Mouse (Mus musculus): ENCODE results near the gene Fam53b. TPM values are rescaled to one million over a fixed set of nuclear protein-coding genes. Genes with fewer than 3 reads are reported as not detected.

Fam53b gene
- polyA plus RNA-seq, 1 experiment, result 10.4 TPM

- no peak overlapping the region for H3K4me3 ChIP-seq (ENCODE audit: low read depth, low read length)
- no peak overlapping the region for H3K27ac ChIP-seq (ENCODE audit: insufficient read depth, low read length)
- H3K9me3 ChIP-seq (replicated peaks; ENCODE audit: control insufficient read depth, insufficient read depth, low read length, poor library complexity, severe bottlenecking), result no peaks in the 10 kb centered on the region
- no peaks in the 10 kb centered on the region for H3K27me3 ChIP-seq (ENCODE audit: control insufficient read depth, insufficient read depth, low read length, poor library complexity, severe bottlenecking)
- no peak for TF ChIP-seq CTCF (IDR thresholded peaks at IDR 0.05; ENCODE audit: low read depth, low read length)
- no peak for TF ChIP-seq EP300 (IDR thresholded peaks at IDR 0.05; ENCODE audit: insufficient read depth, low read depth, low read length)
- TF ChIP-seq POLR2A (IDR thresholded peaks at IDR 0.05; ENCODE audit: insufficient read depth, low read length), result no peak
- H3K36me3 ChIP-seq (ENCODE audit: control insufficient read depth, insufficient read depth, low read length, poor library complexity, severe bottlenecking), result no peaks in the 10 kb centered on the region
- H3K4me1 ChIP-seq (ENCODE audit: control insufficient read depth, insufficient read depth, low read length), result peaks cover 6% of the 10 kb centered on the region
- no peak overlapping the region for H3K9ac ChIP-seq (ENCODE audit: low read depth, poor library complexity, severe bottlenecking)
Observed at GRCm38 (mm10) chr7:132738844-132739243, 74.8 kb downstream of the Fam53b start.

DNA sequence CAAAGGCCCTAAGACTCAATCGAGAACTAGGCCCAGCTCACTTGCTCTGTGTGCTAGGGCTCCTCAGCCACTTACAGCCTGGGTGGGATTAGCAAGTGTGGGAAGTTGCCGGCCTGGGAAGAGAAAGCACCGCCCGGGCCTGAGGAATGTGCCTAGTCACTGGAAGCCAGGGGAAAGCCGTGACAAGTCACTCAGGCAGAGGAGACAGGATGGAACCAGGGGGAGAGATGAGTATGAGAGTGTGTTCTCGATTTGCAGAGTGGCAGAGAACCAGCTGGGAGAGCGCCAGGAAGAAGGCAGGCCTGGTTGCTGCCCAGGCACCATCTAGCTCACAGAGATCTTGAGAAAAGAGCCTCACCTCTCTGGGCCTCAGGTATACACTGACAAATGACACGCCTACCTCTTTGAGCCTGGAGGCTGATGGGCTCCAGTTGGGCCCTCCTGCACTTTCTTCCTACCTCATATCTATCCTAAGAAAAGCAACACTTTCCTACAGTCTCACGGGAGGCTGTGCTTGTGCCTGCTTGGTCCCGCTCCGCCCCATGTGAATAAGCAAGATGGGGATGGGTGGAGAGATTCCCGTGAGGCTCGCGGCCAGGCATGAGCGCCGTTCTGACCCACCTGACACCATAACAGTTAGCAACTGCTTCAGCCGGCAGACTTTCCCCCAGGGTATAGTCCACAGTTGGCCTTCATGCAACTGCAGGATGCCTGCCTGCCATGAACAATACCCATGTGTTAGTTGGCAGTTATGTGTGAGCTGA lies 77.4 kb downstream of the Fam53b start:
- Histone ChIP-seq H3K27ac (ENCODE audit: insufficient read depth, low read length) (peak overlapping the region; percentile 59), H3K36me3 (ENCODE audit: control insufficient read depth, insufficient read depth, low read length, poor library complexity, severe bottlenecking) (no peaks in the 10 kb centered on the region), H3K4me1 (ENCODE audit: control insufficient read depth, insufficient read depth, low read length) (peaks cover 6% of the 10 kb centered on the region), H3K27me3 (ENCODE audit: control insufficient read depth, insufficient read depth, low read length, poor library complexity, severe bottlenecking) (no peaks in the 10 kb centered on the region), H3K4me3 (ENCODE audit: low read depth, low read length) (peak overlapping the region; percentile 25), H3K9me3 (replicated peaks; ENCODE audit: control insufficient read depth, insufficient read depth, low read length, poor library complexity, severe bottlenecking) (no peaks in the 10 kb centered on the region), H3K9ac (ENCODE audit: low read depth, poor library complexity, severe bottlenecking) (0 out of 2 replicates have a peak overlapping the region, but pooled peaks have one; percentile 7)
- TF ChIP-seq EP300 (IDR thresholded peaks at IDR 0.05; ENCODE audit: insufficient read depth, low read depth, low read length), result no peak
- TF ChIP-seq CTCF (IDR thresholded peaks at IDR 0.05; ENCODE audit: low read depth, low read length), result no peak
- no peak for TF ChIP-seq POLR2A (IDR thresholded peaks at IDR 0.05; ENCODE audit: insufficient read depth, low read length)

DNA sequence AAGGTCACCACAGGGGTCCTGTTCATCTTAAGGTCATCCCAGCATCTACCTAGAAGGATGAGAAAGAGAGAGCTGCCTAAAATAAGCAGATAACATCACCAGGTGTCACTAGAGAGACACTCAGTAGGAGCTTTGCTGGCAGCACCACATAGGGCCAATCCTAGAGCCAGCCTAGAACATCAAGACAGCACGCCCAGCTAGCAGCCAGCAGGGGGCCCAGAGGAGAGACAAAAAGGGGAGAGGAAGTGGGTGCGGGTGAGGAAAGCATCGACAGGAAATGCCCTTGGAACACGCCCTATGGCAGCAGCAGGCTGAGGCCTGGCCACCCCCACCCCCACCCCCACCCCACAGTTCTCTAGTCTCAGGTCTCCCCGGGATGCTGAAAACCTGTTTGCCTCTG lies 78.5 kb downstream of the Fam53b start:
- peak overlapping the region; percentile 33; the same call in 1 of the 2 replicates for H3K27ac ChIP-seq (ENCODE audit: insufficient read depth, low read length)
- H3K4me3 ChIP-seq (ENCODE audit: low read depth, low read length), result no peak overlapping the region
- H3K36me3 ChIP-seq (ENCODE audit: control insufficient read depth, insufficient read depth, low read length, poor library complexity, severe bottlenecking), result no peaks in the 10 kb centered on the region
- no peak overlapping the region for H3K9ac ChIP-seq (ENCODE audit: low read depth, poor library complexity, severe bottlenecking)
- H3K4me1 ChIP-seq (ENCODE audit: control insufficient read depth, insufficient read depth, low read length), result peaks cover 6% of the 10 kb centered on the region
- no peaks in the 10 kb centered on the region for H3K27me3 ChIP-seq (ENCODE audit: control insufficient read depth, insufficient read depth, low read length, poor library complexity, severe bottlenecking)
- no peaks in the 10 kb centered on the region for H3K9me3 ChIP-seq (replicated peaks; ENCODE audit: control insufficient read depth, insufficient read depth, low read length, poor library complexity, severe bottlenecking)
- TF ChIP-seq EP300 (IDR thresholded peaks at IDR 0.05; ENCODE audit: insufficient read depth, low read depth, low read length) (peak; percentile 80), POLR2A (IDR thresholded peaks at IDR 0.05; ENCODE audit: insufficient read depth, low read length) (no peak), CTCF (IDR thresholded peaks at IDR 0.05; ENCODE audit: low read depth, low read length) (peak; percentile 55)

DNA sequence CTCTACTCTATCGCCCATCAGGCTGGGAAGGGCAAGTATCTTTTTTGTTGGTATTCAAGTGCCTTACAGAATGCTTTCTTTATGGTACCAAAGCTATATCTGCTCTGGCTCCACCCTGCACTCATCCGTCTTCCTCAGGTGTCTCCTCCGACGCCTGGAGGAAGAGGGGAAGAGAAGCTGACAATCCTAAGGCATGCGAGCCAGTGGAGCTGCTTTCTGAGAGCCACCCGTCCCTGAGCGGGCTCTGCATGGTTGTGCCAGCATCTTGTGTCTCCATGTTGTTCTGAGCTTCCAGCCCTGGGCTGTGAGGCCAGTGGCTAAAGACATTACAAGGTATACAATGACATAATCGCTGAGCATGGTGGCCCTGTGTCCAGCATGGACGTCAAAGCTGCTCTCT lies 79.5 kb downstream of the Fam53b start:
- no peak overlapping the region for H3K9ac ChIP-seq (ENCODE audit: low read depth, poor library complexity, severe bottlenecking)
- no peaks in the 10 kb centered on the region for H3K27me3 ChIP-seq (ENCODE audit: control insufficient read depth, insufficient read depth, low read length, poor library complexity, severe bottlenecking)
- no peaks in the 10 kb centered on the region for H3K36me3 ChIP-seq (ENCODE audit: control insufficient read depth, insufficient read depth, low read length, poor library complexity, severe bottlenecking)
- H3K27ac ChIP-seq (ENCODE audit: insufficient read depth, low read length), result no peak overlapping the region
- no peak overlapping the region for H3K4me3 ChIP-seq (ENCODE audit: low read depth, low read length)
- H3K9me3 ChIP-seq (replicated peaks; ENCODE audit: control insufficient read depth, insufficient read depth, low read length, poor library complexity, severe bottlenecking), result no peaks in the 10 kb centered on the region
- TF ChIP-seq CTCF (IDR thresholded peaks at IDR 0.05; ENCODE audit: low read depth, low read length) (no peak), EP300 (IDR thresholded peaks at IDR 0.05; ENCODE audit: insufficient read depth, low read depth, low read length) (no peak), POLR2A (IDR thresholded peaks at IDR 0.05; ENCODE audit: insufficient read depth, low read length) (no peak)
- H3K4me1 ChIP-seq (ENCODE audit: control insufficient read depth, insufficient read depth, low read length), result peaks cover 6% of the 10 kb centered on the region

- H3K9ac ChIP-seq (ENCODE audit: low read depth, poor library complexity, severe bottlenecking), result no peak overlapping the region
- H3K9me3 ChIP-seq (replicated peaks; ENCODE audit: control insufficient read depth, insufficient read depth, low read length, poor library complexity, severe bottlenecking), result no peaks in the 10 kb centered on the region
- TF ChIP-seq CTCF (IDR thresholded peaks at IDR 0.05; ENCODE audit: low read depth, low read length) (no peak), POLR2A (IDR thresholded peaks at IDR 0.05; ENCODE audit: insufficient read depth, low read length) (no peak), EP300 (IDR thresholded peaks at IDR 0.05; ENCODE audit: insufficient read depth, low read depth, low read length) (no peak)
- no peak overlapping the region for H3K4me3 ChIP-seq (ENCODE audit: low read depth, low read length)
- H3K4me1 ChIP-seq (ENCODE audit: control insufficient read depth, insufficient read depth, low read length), result peaks cover 6% of the 10 kb centered on the region
- H3K27ac ChIP-seq (ENCODE audit: insufficient read depth, low read length), result no peak overlapping the region
- no peaks in the 10 kb centered on the region for H3K27me3 ChIP-seq (ENCODE audit: control insufficient read depth, insufficient read depth, low read length, poor library complexity, severe bottlenecking)
- H3K36me3 ChIP-seq (ENCODE audit: control insufficient read depth, insufficient read depth, low read length, poor library complexity, severe bottlenecking), result no peaks in the 10 kb centered on the region
Observed at GRCm38 (mm10) chr7:132733521-132733920, 80.2 kb downstream of the Fam53b start.

DNA sequence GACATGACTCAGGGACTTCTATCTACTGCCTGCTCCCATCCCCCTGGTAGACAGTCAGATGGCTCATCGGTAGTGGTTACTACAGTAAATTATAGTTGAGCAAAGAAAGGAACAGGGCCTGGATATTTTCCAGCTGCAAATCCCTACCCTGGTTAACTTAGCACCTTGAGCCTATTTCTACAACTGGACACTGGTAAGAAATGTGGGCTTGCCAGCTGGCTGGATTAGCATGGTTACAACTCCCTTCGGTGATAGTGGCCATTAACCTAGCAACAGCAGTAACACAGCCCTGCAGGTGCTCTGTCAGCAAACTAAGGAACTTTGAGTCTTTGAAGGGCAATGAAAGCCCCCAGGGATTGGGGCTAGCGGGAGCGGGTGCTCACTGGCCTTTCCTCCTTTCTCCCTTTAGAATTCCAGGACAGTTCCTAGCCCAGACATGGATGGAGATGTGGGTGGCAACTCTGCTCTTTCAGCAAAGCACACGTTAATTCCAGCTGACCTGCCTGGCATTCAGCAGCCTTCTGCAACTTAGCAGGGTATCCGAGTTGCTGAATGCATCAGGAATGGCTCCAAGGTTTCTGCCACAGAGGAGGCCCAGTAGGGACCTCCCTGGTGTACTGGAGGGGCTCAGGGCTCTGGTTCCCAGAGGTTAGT lies 81.4 kb downstream of the Fam53b start:
- H3K4me1 ChIP-seq (ENCODE audit: control insufficient read depth, insufficient read depth, low read length), result peaks cover 6% of the 10 kb centered on the region
- no peak overlapping the region for H3K27ac ChIP-seq (ENCODE audit: insufficient read depth, low read length)
- H3K9ac ChIP-seq (ENCODE audit: low read depth, poor library complexity, severe bottlenecking), result no peak overlapping the region
- no peaks in the 10 kb centered on the region for H3K9me3 ChIP-seq (replicated peaks; ENCODE audit: control insufficient read depth, insufficient read depth, low read length, poor library complexity, severe bottlenecking)
- no peaks in the 10 kb centered on the region for H3K27me3 ChIP-seq (ENCODE audit: control insufficient read depth, insufficient read depth, low read length, poor library complexity, severe bottlenecking)
- no peak for TF ChIP-seq CTCF (IDR thresholded peaks at IDR 0.05; ENCODE audit: low read depth, low read length)
- TF ChIP-seq EP300 (IDR thresholded peaks at IDR 0.05; ENCODE audit: insufficient read depth, low read depth, low read length), result no peak
- TF ChIP-seq POLR2A (IDR thresholded peaks at IDR 0.05; ENCODE audit: insufficient read depth, low read length), result no peak
- H3K4me3 ChIP-seq (ENCODE audit: low read depth, low read length), result no peak overlapping the region
- no peaks in the 10 kb centered on the region for H3K36me3 ChIP-seq (ENCODE audit: control insufficient read depth, insufficient read depth, low read length, poor library complexity, severe bottlenecking)

All from ES-Bruce4 (cell line).